In genomic region chr11:97050944-97051586, GRCm38 (mm10) we compare ENCODE assay signal across 8 mouse cellular contexts. TPM values are rescaled to one million over a fixed set of nuclear protein-coding genes. Genes with fewer than 3 reads are reported as not detected.
DNase-seq lines count a peak whose midpoint lies in the region; ATAC-seq and TF ChIP-seq lines count a peak whose summit lies in the region.

No protein-coding gene starts in this region.

- TF ChIP-seq POLR2A in bone marrow macrophage, adult 2 months (IDR thresholded peaks at IDR 0.05; ENCODE audit: borderline replicate concordance, low read depth, low read length) = no peak

- peak overlapping the region; percentile 88 for H3K4me2 ChIP-seq in kidney, embryonic 15.5 days
- H3K4me2 ChIP-seq in forebrain, postnatal 0 days (ENCODE audit: low read depth) = peak overlapping the region; percentile 93

- TF ChIP-seq CTCF in bone marrow macrophage, adult 2 months (IDR thresholded peaks at IDR 0.05; ENCODE audit: low read depth, low read length) = no peak
- TF ChIP-seq CTCF in forebrain, postnatal 0 days (IDR thresholded peaks at IDR 0.05; ENCODE audit: low read depth) = no peak

- no peaks in the 10 kb centered on the region for H3K9me3 ChIP-seq in kidney, embryonic 15.5 days (replicated peaks)
- no peaks in the 10 kb centered on the region for H3K9me3 ChIP-seq in forebrain, postnatal 0 days (ENCODE audit: low read length)

- H3K79me2 ChIP-seq in macrophage (ENCODE audit: inconsistent target) = peaks cover 15% of the 10 kb centered on the region; the same call in 1 of the 2 replicates

- H3K36me3 ChIP-seq in kidney, embryonic 15.5 days = peaks cover 55% of the 10 kb centered on the region
- peaks cover 40% of the 10 kb centered on the region for H3K36me3 ChIP-seq in forebrain, postnatal 0 days (ENCODE audit: insufficient read depth)
- peaks cover 35% of the 10 kb centered on the region for H3K36me3 ChIP-seq in macrophage (ENCODE audit: inconsistent target)

- H3K27ac ChIP-seq in kidney, embryonic 15.5 days = peak overlapping the region; percentile 63
- no peak overlapping the region for H3K27ac ChIP-seq in bone marrow macrophage, adult 2 months (ENCODE audit: insufficient read depth, low read depth, low read length)
- H3K27ac ChIP-seq in forebrain, postnatal 0 days (ENCODE audit: low read depth, low read length) = peak overlapping the region; percentile 69
- peak overlapping the region; percentile 60 for H3K27ac ChIP-seq in macrophage

- WGBS in kidney, embryonic 15.5 days = 27% methylated on average over 13 of the region's 13 CpGs
- WGBS in forebrain, postnatal 0 days = 14% methylated on average over 13 of the region's 13 CpGs
- WGBS in macrophage (ENCODE audit: missing documents) = 16% methylated on average over 13 of the region's 13 CpGs

- no peaks in the 10 kb centered on the region for H3K27me3 ChIP-seq in kidney, embryonic 15.5 days
- no peaks in the 10 kb centered on the region for H3K27me3 ChIP-seq in forebrain, postnatal 0 days (ENCODE audit: insufficient read depth, low read length)

- H3K4me1 ChIP-seq in kidney, embryonic 15.5 days = peaks cover 28% of the 10 kb centered on the region
- peaks cover 12% of the 10 kb centered on the region for H3K4me1 ChIP-seq in bone marrow macrophage, adult 2 months (ENCODE audit: control insufficient read depth, insufficient read depth, low read length)
- H3K4me1 ChIP-seq in forebrain, postnatal 0 days (ENCODE audit: insufficient read depth) = peaks cover 8% of the 10 kb centered on the region

- DNase-seq in kidney, adult 9 months = no peak
- DNase-seq in forebrain, postnatal 0 days = peak; percentile 30
- DNase-seq in frontal cortex, adult 2 months (ENCODE audit: extremely low spot score in 1 of 2, low spot score in 1 of 2) = no peak
- DNase-seq in urinary bladder, adult 18-20 months (ENCODE audit: low spot score in 2 of 2) = no peak

- H3K4me3 ChIP-seq in kidney, embryonic 15.5 days (replicated peaks) = peak overlapping the region; percentile 63
- peak overlapping the region; percentile 84 for H3K4me3 ChIP-seq in bone marrow macrophage, adult 2 months (ENCODE audit: insufficient read depth, low read length)
- peak overlapping the region; percentile 65 for H3K4me3 ChIP-seq in forebrain, postnatal 0 days (ENCODE audit: low read depth, low read length)
- peak overlapping the region; percentile 98 for H3K4me3 ChIP-seq in macrophage (ENCODE audit: inconsistent target)

- peak overlapping the region; percentile 63 for H3K9ac ChIP-seq in kidney, embryonic 15.5 days
- peak overlapping the region; percentile 69 for H3K9ac ChIP-seq in forebrain, postnatal 0 days

- ATAC-seq in kidney, embryonic 15.5 days (replicated peaks; ENCODE audit: low FRiP score) = peak; percentile 23
- peak; percentile 30; the same call in 1 of the 2 replicates for ATAC-seq in forebrain, postnatal 0 days
- ATAC-seq in activated CD4-positive, CD25-positive, alpha-beta regulatory T cell, adult 4 months = no peak

RNA-seq across cellular contexts. Expression of gene Osbpl7, which starts 0.6 kb away (rescaled TPM):
- 8.8 and 12.7 TPM in 2 replicates for polyA plus RNA-seq in kidney, embryonic 15.5 days (2015; fragmentation: Nextera tagmentation; extraction: Ambion mirVana)
- polyA plus RNA-seq in bone marrow macrophage, adult 2 months (2012; ENCODE audit: insufficient read depth, insufficient read length, missing spikeins) = 8.5 and 9.2 TPM in 2 replicates
- total RNA-seq in forebrain, postnatal 0 days (2014; rRNA removed) = 10.9 and 13.1 TPM in 2 replicates
- 7.4 and 8.3 TPM in 2 replicates for polyA plus RNA-seq in forebrain, postnatal 0 days (2015; fragmentation: Nextera tagmentation; extraction: Ambion mirVana)
- 10 to 100 TPM; 17.5 to 67.5 (median 41.8) TPM for total RNA-seq in macrophage (2018; cell fraction: chromatin; rRNA removed)
- 10 to 100 TPM in 8 of 26 experiments, 1 to 10 TPM in 18; 3.3 to 12.6 (median 8.5) TPM for total RNA-seq in macrophage (2018; cell fraction: cytosol; rRNA removed)
- 10 to 100 TPM in 25 of 26 experiments, 1 to 10 TPM in 1; 8.3 to 35.5 (median 20.1) TPM for total RNA-seq in macrophage (2018; cell fraction: nucleus; rRNA removed)
- 6.4 to 9.7 TPM (median 9.5 TPM) in 3 replicates for polyA plus RNA-seq in macrophage (2018)
- 10 to 100 TPM; 21.3 to 25.8 TPM for polyA plus RNA-seq in activated CD4-positive, CD25-positive, alpha-beta regulatory T cell, adult 4 months (2017; shearing (Covaris generic))
- polyA plus RNA-seq in frontal cortex, adult 2 months (2012; rRNA removed) = 11.2 and 14.0 TPM in 2 replicates

RNA-seq across cellular contexts. Expression of gene Mrpl10, which starts 9.7 kb away (rescaled TPM):
- polyA plus RNA-seq in kidney, embryonic 15.5 days (2015; fragmentation: Nextera tagmentation; extraction: Ambion mirVana) = 90.0 and 91.3 TPM in 2 replicates
- polyA plus RNA-seq in bone marrow macrophage, adult 2 months (2012; ENCODE audit: insufficient read depth, insufficient read length, missing spikeins) = 32.2 and 34.0 TPM in 2 replicates
- total RNA-seq in forebrain, postnatal 0 days (2014; rRNA removed) = 41.6 and 55.5 TPM in 2 replicates
- polyA plus RNA-seq in forebrain, postnatal 0 days (2015; fragmentation: Nextera tagmentation; extraction: Ambion mirVana) = 47.0 and 62.0 TPM in 2 replicates
- 10 to 100 TPM in 13 of 26 experiments, 1 to 10 TPM in 13; 3.8 to 17.2 (median 9.8) TPM for total RNA-seq in macrophage (2018; cell fraction: chromatin; rRNA removed)
- total RNA-seq in macrophage (2018; cell fraction: cytosol; rRNA removed) = 10 to 100 TPM; 21.4 to 39.0 (median 32.2) TPM
- 10 to 100 TPM in 22 of 26 experiments, 1 to 10 TPM in 4; 6.7 to 26.3 (median 13.4) TPM for total RNA-seq in macrophage (2018; cell fraction: nucleus; rRNA removed)
- polyA plus RNA-seq in macrophage (2018) = 25.6 to 38.5 TPM (median 31.8 TPM) in 3 replicates
- 10 to 100 TPM; 56.6 to 58.0 TPM for polyA plus RNA-seq in activated CD4-positive, CD25-positive, alpha-beta regulatory T cell, adult 4 months (2017; shearing (Covaris generic))
- polyA plus RNA-seq in frontal cortex, adult 2 months (2012; rRNA removed) = 60.2 and 66.3 TPM in 2 replicates

RNA-seq across cellular contexts. Expression of gene Lrrc46, which starts 9.9 kb away (rescaled TPM):
- 1.0 and 1.5 TPM in 2 replicates for polyA plus RNA-seq in kidney, embryonic 15.5 days (2015; fragmentation: Nextera tagmentation; extraction: Ambion mirVana)
- not detected in 2 replicates for polyA plus RNA-seq in bone marrow macrophage, adult 2 months (2012; ENCODE audit: insufficient read depth, insufficient read length, missing spikeins)
- total RNA-seq in forebrain, postnatal 0 days (2014; rRNA removed) = 1.0 and 1.6 TPM in 2 replicates
- polyA plus RNA-seq in forebrain, postnatal 0 days (2015; fragmentation: Nextera tagmentation; extraction: Ambion mirVana) = 4.9 and 5.8 TPM in 2 replicates
- not detected for total RNA-seq in macrophage (2018; cell fraction: chromatin; rRNA removed)
- under 1 TPM in 7 of 26 experiments, not detected in 19; 0.10 to 0.21 (median 0.14) TPM for total RNA-seq in macrophage (2018; cell fraction: cytosol; rRNA removed)
- not detected for total RNA-seq in macrophage (2018; cell fraction: nucleus; rRNA removed)
- polyA plus RNA-seq in macrophage (2018) = 0.17 TPM in 1 of 3 replicates, not detected in the others
- not detected for polyA plus RNA-seq in activated CD4-positive, CD25-positive, alpha-beta regulatory T cell, adult 4 months (2017; shearing (Covaris generic))
- polyA plus RNA-seq in frontal cortex, adult 2 months (2012; rRNA removed) = 0.82 TPM in 2 replicates

RNA-seq across cellular contexts. Expression of gene Scrn2, which starts 21.3 kb away (rescaled TPM):
- 38.2 and 38.8 TPM in 2 replicates for polyA plus RNA-seq in kidney, embryonic 15.5 days (2015; fragmentation: Nextera tagmentation; extraction: Ambion mirVana)
- 1.5 and 2.2 TPM in 2 replicates for polyA plus RNA-seq in bone marrow macrophage, adult 2 months (2012; ENCODE audit: insufficient read depth, insufficient read length, missing spikeins)
- total RNA-seq in forebrain, postnatal 0 days (2014; rRNA removed) = 14.8 and 17.9 TPM in 2 replicates
- polyA plus RNA-seq in forebrain, postnatal 0 days (2015; fragmentation: Nextera tagmentation; extraction: Ambion mirVana) = 10.2 and 11.3 TPM in 2 replicates
- total RNA-seq in macrophage (2018; cell fraction: chromatin; rRNA removed) = 1 to 10 TPM in 11 of 26 experiments, under 1 TPM in 4, not detected in 11; 0.56 to 3.2 (median 1.3) TPM
- 1 to 10 TPM in 14 of 26 experiments, under 1 TPM in 12; 0.19 to 2.1 (median 1.1) TPM for total RNA-seq in macrophage (2018; cell fraction: cytosol; rRNA removed)
- 1 to 10 TPM in 7 of 26 experiments, under 1 TPM in 11, not detected in 8; 0.40 to 3.0 (median 0.67) TPM for total RNA-seq in macrophage (2018; cell fraction: nucleus; rRNA removed)
- 0.57 to 3.6 TPM (median 1.3 TPM) in 3 replicates for polyA plus RNA-seq in macrophage (2018)
- 10 to 100 TPM in 1 of 2 experiments, 1 to 10 TPM in 1; 5.4 to 10.6 TPM for polyA plus RNA-seq in activated CD4-positive, CD25-positive, alpha-beta regulatory T cell, adult 4 months (2017; shearing (Covaris generic))
- polyA plus RNA-seq in frontal cortex, adult 2 months (2012; rRNA removed) = 6.1 and 6.3 TPM in 2 replicates

RNA-seq across cellular contexts. Expression of gene Sp6, which starts 37.9 kb away (rescaled TPM):
- 1.4 and 1.5 TPM in 2 replicates for polyA plus RNA-seq in kidney, embryonic 15.5 days (2015; fragmentation: Nextera tagmentation; extraction: Ambion mirVana)
- 0.31 and 0.37 TPM in 2 replicates for polyA plus RNA-seq in bone marrow macrophage, adult 2 months (2012; ENCODE audit: insufficient read depth, insufficient read length, missing spikeins)
- total RNA-seq in forebrain, postnatal 0 days (2014; rRNA removed) = 0.85 and 0.86 TPM in 2 replicates
- 0.35 and 0.75 TPM in 2 replicates for polyA plus RNA-seq in forebrain, postnatal 0 days (2015; fragmentation: Nextera tagmentation; extraction: Ambion mirVana)
- total RNA-seq in macrophage (2018; cell fraction: chromatin; rRNA removed) = under 1 TPM in 3 of 26 experiments, not detected in 23; 0.16 to 0.50 (median 0.20) TPM
- under 1 TPM in 5 of 26 experiments, not detected in 21; 0.03 to 0.11 (median 0.04) TPM for total RNA-seq in macrophage (2018; cell fraction: cytosol; rRNA removed)
- under 1 TPM in 5 of 26 experiments, not detected in 21; 0.11 to 0.56 (median 0.17) TPM for total RNA-seq in macrophage (2018; cell fraction: nucleus; rRNA removed)
- polyA plus RNA-seq in macrophage (2018) = 0.09 TPM in 1 of 3 replicates, not detected in the others
- polyA plus RNA-seq in activated CD4-positive, CD25-positive, alpha-beta regulatory T cell, adult 4 months (2017; shearing (Covaris generic)) = not detected
- 0.50 and 0.62 TPM in 2 replicates for polyA plus RNA-seq in frontal cortex, adult 2 months (2012; rRNA removed)
